Mouse (Mus musculus) liver, postnatal 0 days (tissue): Measurements from ENCODE around the gene Cers4.

Experiments
- CTCF ChIP-seq: sonication (generic); IDR thresholded peaks from 2 replicates; pipeline ENCODE4 v1.5.1; 2016; ENCODE audit warnings: antibody characterized with exemption, low read depth
- EP300 ChIP-seq: IDR thresholded peaks from 2 replicates; pipeline ENCODE4 v1.6.1; 2016; ENCODE audit warnings: antibody characterized with exemption, low read depth, mild to moderate bottlenecking

DNA sequence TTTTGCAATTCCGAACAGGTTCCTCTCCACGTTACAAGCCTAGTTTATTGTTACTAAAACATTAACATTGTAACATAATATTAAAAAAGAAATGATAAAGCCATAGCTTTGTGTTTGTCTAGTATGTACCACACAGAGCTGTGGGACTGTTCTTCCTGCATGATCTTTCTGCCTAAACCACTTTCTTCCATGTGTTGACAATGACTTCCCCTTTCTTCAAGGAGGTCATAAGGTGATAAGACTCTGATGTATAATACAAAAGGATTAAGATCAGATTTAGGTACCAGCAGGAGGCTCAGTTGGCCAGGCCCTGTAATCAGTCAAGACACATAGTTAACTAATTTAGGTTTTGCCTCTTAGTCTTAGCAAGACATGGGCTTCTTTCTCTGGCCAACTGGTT is 34.7 kb upstream of the Cers4 start:
- no peak for TF ChIP-seq CTCF
- TF ChIP-seq EP300: no peak
